ENCODE assay signal across 9 mouse cellular contexts in genomic region chr2:103643584-103644211, GRCm38 (mm10).
DNase-seq lines count a peak whose midpoint lies in the region; ATAC-seq and TF ChIP-seq lines count a peak whose summit lies in the region.
"Had no signal": no experiment of that assay in that cellular context is flagged by ENCODE, and none has a peak within 500 bp of the region (broad histone marks: within the 10 kb centered on the region; RNA-seq: fewer than 3 reads in every experiment).

No protein-coding gene starts in this region.

- intact Hi-C loops in gastrocnemius, postnatal 14 days (cut with DNase I; ENCODE audit: low total_unique reads), result no loop called here

- WGBS in forebrain, postnatal 0 days, result 26% methylated on average over 4 of the region's 4 CpGs
- 46% methylated on average over 4 of the region's 4 CpGs for WGBS in midbrain, embryonic 10.5 days

- H3K4me1 ChIP-seq in forebrain, postnatal 0 days (ENCODE audit: insufficient read depth), result peaks cover 5% of the 10 kb centered on the region; the same call in 1 of the 2 replicates
- peaks cover 46% of the 10 kb centered on the region for H3K4me1 ChIP-seq in midbrain, embryonic 10.5 days

- no peak overlapping the region for H3K4me2 ChIP-seq in forebrain, postnatal 0 days (ENCODE audit: low read depth)

- H3K9ac ChIP-seq in forebrain, postnatal 0 days, result no peak overlapping the region

- DNase-seq in gastrocnemius, postnatal 14 days, result peak; percentile 23
- no peak for DNase-seq in gastrocnemius, postnatal 25 days
- DNase-seq in brain, adult 2 months (ENCODE audit: low read depth, low spot score), result peak; percentile 89
- no peak for DNase-seq in forebrain, postnatal 0 days
- no peak for DNase-seq in midbrain, embryonic 10.5 days (ENCODE audit: low spot score)
- DNase-seq in spleen, adult 18-20 months, result no peak
- no peak for DNase-seq in kidney, adult 18-20 months
- DNase-seq: lung, postnatal 4 days had no signal

- ATAC-seq in forebrain, postnatal 0 days, result peak; percentile 40
- no peak for ATAC-seq in megakaryocyte-erythroid progenitor cell, adult 5-6 weeks (replicated peaks; ENCODE audit: low FRiP score, low TSS enrichment, poor library complexity, severe bottlenecking)

- H3K36me3 ChIP-seq in forebrain, postnatal 0 days (ENCODE audit: insufficient read depth), result no peaks in the 10 kb centered on the region
- no peaks in the 10 kb centered on the region for H3K36me3 ChIP-seq in midbrain, embryonic 10.5 days

- H3K4me3 ChIP-seq in forebrain, postnatal 0 days (ENCODE audit: low read depth, low read length), result no peak overlapping the region
- no peak overlapping the region for H3K4me3 ChIP-seq in midbrain, embryonic 10.5 days

- no peak for TF ChIP-seq CTCF in forebrain, postnatal 0 days (IDR thresholded peaks at IDR 0.05; ENCODE audit: low read depth)

- no peaks in the 10 kb centered on the region for H3K9me3 ChIP-seq in forebrain, postnatal 0 days (ENCODE audit: low read length)
- H3K9me3 ChIP-seq in midbrain, embryonic 10.5 days (replicated peaks), result no peaks in the 10 kb centered on the region

- H3K27ac ChIP-seq in forebrain, postnatal 0 days (ENCODE audit: low read depth, low read length), result no peak overlapping the region
- peak overlapping the region; percentile 52 for H3K27ac ChIP-seq in midbrain, embryonic 10.5 days (replicated peaks)

- no peaks in the 10 kb centered on the region for H3K27me3 ChIP-seq in forebrain, postnatal 0 days (ENCODE audit: insufficient read depth, low read length)
- H3K27me3 ChIP-seq in midbrain, embryonic 10.5 days (ENCODE audit: low read depth, poor library complexity, severe bottlenecking), result peaks cover 20% of the 10 kb centered on the region

Comparison
In these comparisons a context has a peak if more than half of its experiments do, and no peak if none do; other contexts are left out.
1. DNase-seq: peak in gastrocnemius, postnatal 14 days (single experiment) and brain, adult 2 months (single experiment); none in gastrocnemius, postnatal 25 days (single experiment), forebrain, postnatal 0 days (single experiment), midbrain, embryonic 10.5 days (single experiment), spleen, adult 18-20 months (0 of 2) and kidney, adult 18-20 months (single experiment).